Mouse (Mus musculus) adrenal gland, adult 8-10 months (tissue): ENCODE results near the gene Gdpgp1. TPM values are rescaled to one million over a fixed set of nuclear protein-coding genes. Genes with fewer than 3 reads are reported as not detected.

Source experiments
- DNase-seq: peaks from one replicate; pipeline ENCODE4 v3.0.0; 2022
- total RNA-seq, 4 experiments: library from RNA; stranded (reverse); gene quantifications; 2 replicates each; pipeline ENCODE4 v1.2.4; 2022

Gene Gdpgp1
- total RNA-seq, 4 experiments from 2014 or later, result 4.2 to 6.1 (median 5.3) TPM

- no peak for DNase-seq
These were observed 48.3 kb downstream of the Gdpgp1 start for GRCm38 (mm10) chr7:80280998-80281397.

DNA sequence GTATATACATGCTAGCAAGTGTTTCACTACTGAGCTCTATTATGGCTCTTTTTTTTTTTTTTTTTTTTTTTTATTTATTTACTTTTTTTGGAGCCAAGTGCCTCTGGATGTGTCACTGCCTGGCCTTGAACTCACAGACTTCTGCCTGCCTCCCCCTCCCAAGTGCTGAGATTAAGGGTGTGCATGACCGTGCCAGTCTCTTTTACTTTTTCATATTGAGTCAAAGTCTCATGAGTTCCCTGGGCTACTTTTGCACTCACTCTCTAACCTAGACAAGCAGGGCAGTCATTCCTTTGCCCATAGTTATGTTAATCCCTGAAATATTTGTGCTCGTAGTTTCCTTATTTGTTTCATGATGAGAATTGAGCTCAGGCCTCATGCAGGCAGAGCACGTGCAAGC lies 49.0 kb downstream of the Gdpgp1 start:
- DNase-seq, result peak; percentile 25

GRCm38 (mm10) chr7:80283226-80283918 lies 50.7 kb downstream of the Gdpgp1 start:
- no peak for DNase-seq

- no peak for DNase-seq
These were observed 51.7 kb downstream of the Gdpgp1 start for GRCm38 (mm10) chr7:80284391-80284790.

DNA sequence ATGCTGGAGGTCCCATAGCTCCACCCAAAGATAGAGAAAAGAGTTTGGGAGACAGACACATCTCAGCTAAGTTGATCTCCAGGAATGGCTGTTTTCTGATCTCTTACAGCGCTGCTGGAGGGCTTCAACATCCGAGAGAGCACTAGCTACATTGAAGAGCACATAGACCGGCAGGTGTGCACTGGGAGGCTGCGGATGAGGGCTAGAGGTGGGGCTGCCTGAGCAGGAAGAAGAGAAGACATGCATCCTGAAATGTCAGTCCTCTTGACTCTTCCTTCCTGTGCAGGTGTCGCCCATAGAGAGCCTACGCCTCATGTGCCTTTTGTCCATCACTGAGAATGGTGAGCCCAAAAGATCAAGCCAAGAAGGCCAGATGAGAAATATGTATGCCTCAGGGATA lies 53.1 kb downstream of the Gdpgp1 start:
- DNase-seq, result no peak

GRCm38 (mm10) chr7:80287736-80288135 lies 55.1 kb downstream of the Gdpgp1 start:
- DNase-seq, result no peak

Other genes starting within 250 kb of the Gdpgp1 start
- gene Zfp710, start 208.1 kb upstream of the Gdpgp1 start, total RNA-seq, result 10 to 100 TPM; 14.3 to 34.1 (median 25.3) TPM
- gene Idh2, start 117.5 kb upstream of the Gdpgp1 start, total RNA-seq, result 100 to 1,000 TPM; 122 to 222 (median 165) TPM
- 10 to 100 TPM; 58.6 to 86.9 (median 67.8) TPM for gene Sema4b, start 46.0 kb upstream of the Gdpgp1 start, total RNA-seq
- 100 to 1,000 TPM in 1 of 4 experiments, 10 to 100 TPM in 3; 64.7 to 105 (median 85.9) TPM for gene Cib1, start 52 bp upstream of the Gdpgp1 start, total RNA-seq
- 1 to 10 TPM; 1.7 to 2.2 (median 1.9) TPM for gene Ttll13, start 13.5 kb downstream of the Gdpgp1 start, total RNA-seq
- 10 to 100 TPM; 54.9 to 59.1 (median 57.7) TPM for gene Ngrn, start 28.4 kb downstream of the Gdpgp1 start, total RNA-seq
- gene Vps33b, start 36.8 kb downstream of the Gdpgp1 start, total RNA-seq, result 10 to 100 TPM; 21.3 to 31.9 (median 28.8) TPM
- gene Prc1, start 61.6 kb downstream of the Gdpgp1 start, total RNA-seq, result 1 to 10 TPM; 2.7 to 8.1 (median 3.7) TPM
- 10 to 100 TPM in 3 of 4 experiments, 1 to 10 TPM in 1; 9.5 to 21.8 (median 14.6) TPM for gene Rccd1, start 91.6 kb downstream of the Gdpgp1 start, total RNA-seq
- gene Unc45a, start 108.1 kb downstream of the Gdpgp1 start, total RNA-seq, result 10 to 100 TPM; 73.1 to 85.4 (median 80.7) TPM
- 10 to 100 TPM; 29.7 to 43.1 (median 35.4) TPM for gene Hddc3, start 110.2 kb downstream of the Gdpgp1 start, total RNA-seq
- 100 to 1,000 TPM in 3 of 4 experiments, 10 to 100 TPM in 1; 92.4 to 158 (median 132) TPM for gene Man2a2, start 138.5 kb downstream of the Gdpgp1 start, total RNA-seq
- gene Fes, start 155.1 kb downstream of the Gdpgp1 start, total RNA-seq, result 10 to 100 TPM in 3 of 4 experiments, 1 to 10 TPM in 1; 7.1 to 20.3 (median 15.2) TPM
- gene Furin, start 172.6 kb downstream of the Gdpgp1 start, total RNA-seq, result 100 to 1,000 TPM; 153 to 192 (median 166) TPM